Mouse (Mus musculus) kidney, adult 2 months (tissue): Measurements from ENCODE around the gene Gm21974. TPM values are rescaled to one million over a fixed set of nuclear protein-coding genes. Genes with fewer than 3 reads are reported as not detected.
"Not testable (repeated sequence)": the region's sequence is repeated elsewhere in the genome, so short reads cannot be mapped to it uniquely, and the experiment has no call there.

Experiments used
- DNase-seq: peaks from one replicate; pipeline ENCODE4 v3.0.0; 2021
- H3K27ac ChIP-seq: fragments of 200-500 bp; 2 replicates; pipeline ENCODE4 v1.5.1; 2012; ENCODE audit warnings: low read depth, low read length, control low read depth, inconsistent platforms; ENCODE audit not compliant: insufficient read depth
- H3K27me3 ChIP-seq: fragments of 200-500 bp; replicated peaks from 2 replicates; pipeline ENCODE4 v1.6.1; 2012; ENCODE audit warnings: mild to moderate bottlenecking, moderate library complexity, low read length, inconsistent platforms; ENCODE audit not compliant: control insufficient read depth, insufficient read depth
- H3K36me3 ChIP-seq: fragments of 200-500 bp; 2 replicates; pipeline ENCODE4 v1.6.1; 2012; ENCODE audit warnings: mild to moderate bottlenecking, moderate library complexity, low read length, inconsistent platforms; ENCODE audit not compliant: control insufficient read depth, insufficient read depth
- H3K4me1 ChIP-seq: fragments of 200-500 bp; 2 replicates; pipeline ENCODE4 v1.6.1; 2011; ENCODE audit warnings: low read length; ENCODE audit not compliant: control insufficient read depth, insufficient read depth
- H3K4me3 ChIP-seq: fragments of 200-500 bp; 2 replicates; pipeline ENCODE4 v1.5.1; 2011; ENCODE audit warnings: mild to moderate bottlenecking, low read depth, low read length, control low read depth; ENCODE audit not compliant: insufficient read depth
- CTCF ChIP-seq: fragments of 200-500 bp; conservative IDR thresholded peaks from 2 replicates; pipeline ENCODE4 v1.5.1; 2011; ENCODE audit warnings: low read depth, mild to moderate bottlenecking, control low read depth, low read length, moderate library complexity, mixed read lengths; ENCODE audit not compliant: insufficient read depth, insufficient read length
- POLR2A ChIP-seq: fragments of 200-500 bp; IDR thresholded peaks from one replicate; pipeline ENCODE4 v1.6.1; 2011; ENCODE audit warnings: low read depth, low read length, control low read depth
- WGBS: fragments of 180-500 bp; shearing (Covaris S2); methylation state at CpG from one replicate; pipeline ENCODE4 v1.1.7; 2018; 5-methylcytosine and 5-hydroxymethylcytosine counted together
- polyA plus RNA-seq: library from polyadenylated mRNA; depleted of rRNA; stranded (reverse); fragments of >200 nt; gene quantifications from 2 replicates; pipeline ENCODE4 v1.2.3, GENCODE M21; 2012

The Gm21974 gene
- polyA plus RNA-seq, 1 experiment = not detected

DNA sequence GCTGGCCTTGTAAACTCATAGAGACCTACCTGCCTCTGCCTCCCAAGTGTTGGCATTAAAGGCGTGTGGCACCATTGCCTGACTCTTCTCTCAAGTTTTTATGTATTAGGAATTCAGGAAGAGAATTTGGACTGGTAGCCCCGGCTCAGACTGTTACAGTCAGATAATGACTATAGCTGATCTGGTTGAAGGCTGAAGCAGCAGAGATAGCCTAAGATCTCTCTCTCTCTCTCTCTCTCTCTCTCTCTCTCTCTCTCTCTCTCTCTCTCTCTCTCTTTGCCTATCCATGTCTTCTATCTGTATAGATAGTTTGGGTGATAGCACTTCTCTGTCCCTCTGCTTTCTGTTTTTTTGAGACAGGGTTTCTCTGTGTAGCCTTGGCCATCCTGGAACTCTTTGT lies 6.5 kb upstream of the Gm21974 start:
- no peaks in the 10 kb centered on the region; the same call in 1 of the 2 replicates for H3K4me1 ChIP-seq
- no peak for DNase-seq
- H3K27ac ChIP-seq = no peak overlapping the region
- TF ChIP-seq POLR2A = no peak
- no peak for TF ChIP-seq CTCF
- 86% methylated on average over 2 of the region's 2 CpGs for WGBS
- H3K36me3 ChIP-seq = no peaks in the 10 kb centered on the region
- no peaks in the 10 kb centered on the region for H3K27me3 ChIP-seq
- no peak overlapping the region for H3K4me3 ChIP-seq

DNA sequence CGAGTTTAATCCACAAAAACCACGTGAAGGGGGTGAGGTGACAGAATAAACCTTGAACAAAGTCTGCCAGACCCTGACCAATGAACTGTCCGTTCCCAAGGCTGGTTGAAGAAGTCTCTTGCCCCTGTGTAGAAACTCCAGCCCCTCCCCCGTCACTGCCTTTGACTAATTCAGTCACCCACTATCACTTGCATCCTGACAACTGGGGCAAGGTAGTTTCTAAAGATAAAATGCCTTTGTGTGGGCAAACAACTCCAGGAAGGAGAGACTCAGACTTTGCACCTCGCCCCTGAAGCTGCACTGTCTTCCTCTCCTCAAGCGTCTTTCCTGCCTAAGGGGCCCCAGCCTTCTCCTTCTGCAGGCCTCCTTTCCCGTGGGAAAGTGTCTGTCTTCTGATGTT lies 4.7 kb upstream of the Gm21974 start:
- H3K4me1 ChIP-seq = no peaks in the 10 kb centered on the region; the same call in 1 of the 2 replicates
- WGBS = 35% methylated on average over 7 of the region's 7 CpGs
- no peak overlapping the region for H3K4me3 ChIP-seq

DNA sequence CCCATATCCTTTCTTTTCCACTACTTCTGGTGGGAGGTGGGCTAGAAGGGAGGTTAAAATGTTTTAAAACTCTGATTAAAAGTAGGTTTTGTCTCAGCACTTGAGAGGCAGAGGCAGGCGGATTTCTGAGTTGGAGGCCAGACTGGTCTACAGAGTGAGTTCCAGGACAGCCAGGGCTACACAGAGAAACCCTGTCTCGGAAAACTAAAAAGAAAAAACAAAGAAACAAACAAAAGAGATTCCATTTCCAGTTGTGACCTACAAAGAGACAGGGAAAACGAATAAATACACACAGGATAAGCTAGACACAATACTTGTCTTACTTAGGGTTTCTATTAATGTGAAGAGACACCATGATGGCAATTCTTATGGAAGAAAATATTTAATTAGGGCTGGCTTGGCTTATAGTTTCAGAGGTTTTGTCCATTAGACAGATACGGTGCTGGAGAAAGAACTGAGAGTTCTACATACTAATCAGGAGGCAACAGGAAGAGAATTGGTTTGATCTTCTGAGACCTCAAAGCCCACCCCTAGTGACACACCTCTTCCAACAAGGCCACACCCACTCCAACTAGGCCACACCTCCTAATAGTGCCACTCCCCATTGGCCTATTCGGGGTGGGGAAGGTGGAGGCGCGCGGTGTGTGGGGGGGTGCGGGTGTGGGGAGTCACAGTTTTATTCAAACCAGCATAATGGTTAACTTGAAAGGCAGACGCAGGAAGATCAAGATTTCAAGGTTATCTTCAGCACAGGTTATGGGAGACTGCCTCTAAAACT lies 3.1 kb upstream of the Gm21974 start:
- Histone ChIP-seq H3K4me1 (no peaks in the 10 kb centered on the region; the same call in 1 of the 2 replicates), H3K4me3 (no peak overlapping the region), H3K36me3 (no peaks in the 10 kb centered on the region), H3K27ac (no peak overlapping the region), H3K27me3 (no peaks in the 10 kb centered on the region)
- 36% methylated on average over 10 of the region's 10 CpGs for WGBS
- no peak for DNase-seq
- TF ChIP-seq POLR2A = no peak
- TF ChIP-seq CTCF = no peak

More for the DNA sequence above, 4.7 kb upstream of the Gm21974 start:
- DNase-seq = no peak
- Histone ChIP-seq H3K27me3 (no peaks in the 10 kb centered on the region), H3K36me3 (no peaks in the 10 kb centered on the region), H3K27ac (no peak overlapping the region)
- no peak for TF ChIP-seq CTCF
- no peak for TF ChIP-seq POLR2A

DNA sequence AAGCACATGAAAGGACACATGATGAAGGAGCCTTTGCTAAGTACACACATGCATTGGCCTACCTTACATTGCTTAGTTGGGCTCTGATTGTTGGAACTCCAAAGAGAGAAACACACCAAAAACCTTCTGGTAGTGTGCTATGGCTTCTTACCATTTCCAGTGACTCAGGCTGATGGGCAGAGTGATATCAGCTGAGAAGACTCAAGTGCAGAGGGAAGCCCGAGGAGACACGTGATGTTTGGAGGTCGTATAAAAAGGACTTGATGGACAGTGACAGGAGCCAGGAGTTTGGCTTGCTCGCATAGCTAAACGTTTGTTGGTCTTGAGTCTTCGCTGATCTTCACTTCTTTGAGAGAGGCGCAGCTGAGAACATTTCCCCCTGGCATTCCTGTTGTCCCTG lies 2.3 kb upstream of the Gm21974 start:
- no peak for TF ChIP-seq CTCF
- TF ChIP-seq POLR2A = no peak
- Histone ChIP-seq H3K27ac (no peak overlapping the region), H3K36me3 (no peaks in the 10 kb centered on the region), H3K4me3 (no peak overlapping the region), H3K27me3 (no peaks in the 10 kb centered on the region), H3K4me1 (no peaks in the 10 kb centered on the region; the same call in 1 of the 2 replicates)
- 91% methylated on average over 7 of the region's 7 CpGs for WGBS
- no peak for DNase-seq

DNA sequence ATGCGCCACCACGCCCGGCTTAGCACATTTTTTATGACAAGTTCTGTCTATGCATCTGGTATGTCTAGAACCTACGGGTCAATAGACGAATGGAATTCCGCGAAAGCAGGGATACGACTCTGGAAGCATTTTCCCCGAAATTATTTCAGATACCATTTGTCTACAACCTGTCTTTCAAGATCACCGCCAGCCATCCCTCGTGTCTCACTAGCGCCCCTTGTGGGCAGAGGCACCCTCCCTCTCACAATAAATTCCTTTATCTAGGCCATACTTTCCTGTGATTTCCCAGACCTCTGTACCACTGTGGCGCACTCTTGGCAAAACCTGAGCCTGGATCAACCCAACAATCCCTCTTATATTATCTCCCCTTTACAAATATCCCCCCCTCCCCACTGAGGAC lies 1.1 kb upstream of the Gm21974 start:
- peak; percentile 65 for DNase-seq
- TF ChIP-seq CTCF (peak; percentile 71), POLR2A (no peak)
- H3K4me3 ChIP-seq = no peak overlapping the region
- H3K4me1 ChIP-seq = no peaks in the 10 kb centered on the region; the same call in 1 of the 2 replicates
- no peaks in the 10 kb centered on the region for H3K27me3 ChIP-seq
- WGBS = 62% methylated on average over 13 of the region's 13 CpGs
- no peaks in the 10 kb centered on the region for H3K36me3 ChIP-seq
- H3K27ac ChIP-seq = no peak overlapping the region

DNA sequence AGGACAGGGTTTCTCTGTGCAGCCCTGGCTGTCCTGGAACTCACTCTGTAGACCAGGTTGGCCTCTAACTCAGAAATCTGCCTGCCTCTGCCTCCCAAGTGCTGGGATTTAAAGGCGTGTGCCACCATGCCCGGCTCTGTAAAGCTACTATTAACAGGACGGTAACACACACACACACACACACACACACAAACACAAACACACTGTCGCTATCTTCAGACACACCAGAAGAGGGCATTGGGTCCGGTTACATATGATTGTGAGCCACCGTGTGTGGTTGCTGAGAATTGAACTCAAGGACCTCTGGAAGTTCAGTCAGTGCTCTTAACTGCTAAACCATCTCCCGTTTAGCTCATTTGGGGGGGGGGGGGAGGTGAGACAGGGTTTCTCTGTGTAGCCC lies 637 bp upstream of the Gm21974 start:
- not testable (repeated sequence) for H3K27me3 ChIP-seq, H3K4me1 ChIP-seq, H3K36me3 ChIP-seq, H3K4me3 ChIP-seq, DNase-seq
- 74% methylated on average over 7 of the region's 7 CpGs for whole genome bisulfite sequencing
- H3K27ac ChIP-seq = peak overlapping the region; percentile 17; the same call in 1 of the 2 replicates

DNA sequence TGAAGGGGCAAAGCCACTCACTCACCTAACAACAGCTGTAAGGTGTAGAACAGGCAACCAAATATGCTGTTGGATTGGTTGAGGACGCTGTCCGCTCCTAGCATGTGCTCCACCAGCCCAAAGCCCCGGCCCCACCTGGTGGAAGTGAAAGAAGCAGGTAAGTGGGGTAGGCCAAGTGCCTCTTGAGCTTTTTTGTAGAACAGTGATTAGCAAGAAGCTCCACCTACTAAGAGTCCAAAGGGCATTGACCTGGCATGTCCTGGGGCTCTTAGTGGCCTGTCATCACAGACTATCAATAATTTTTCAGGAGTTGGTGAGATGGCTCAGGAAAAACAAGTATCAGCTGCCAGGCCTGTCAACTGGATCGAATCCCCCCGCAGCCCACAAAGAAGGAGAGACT lies 774 bp downstream of the Gm21974 start:
- TF ChIP-seq POLR2A (no peak), CTCF (no peak)
- 48% methylated on average over 5 of the region's 5 CpGs for WGBS
- Histone ChIP-seq H3K4me3 (no peak overlapping the region), H3K36me3 (no peaks in the 10 kb centered on the region), H3K27ac (no peak overlapping the region), H3K27me3 (no peaks in the 10 kb centered on the region), H3K4me1 (no peaks in the 10 kb centered on the region; the same call in 1 of the 2 replicates)
- peak; percentile 67 for DNase-seq
